Mouse (Mus musculus): ENCODE results near the gene Ptprq. TPM values are rescaled to one million over a fixed set of nuclear protein-coding genes. Genes with fewer than 3 reads are reported as not detected.

Gene Ptprq
- polyA plus RNA-seq, 1 experiment from 2014 or later = not detected

DNA sequence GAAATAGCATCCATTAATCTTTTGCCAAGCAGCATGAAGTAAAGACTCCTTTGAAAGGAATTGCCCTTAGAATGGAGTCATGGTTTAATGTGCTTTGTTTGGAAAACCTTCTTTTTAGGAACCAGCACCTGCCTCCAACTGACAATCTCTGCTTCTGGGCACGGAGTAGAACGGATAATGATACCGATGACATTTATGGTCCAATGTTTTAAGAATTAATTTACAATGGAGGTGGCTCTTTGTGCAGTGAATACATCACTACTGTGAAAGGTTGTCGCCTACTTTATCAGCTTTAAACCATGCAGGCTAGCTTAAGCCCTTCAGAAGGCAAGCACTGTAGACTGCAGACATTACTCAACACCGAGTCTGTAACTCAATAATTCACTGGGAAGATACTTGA, 248.1 kb downstream of the Ptprq start:
- Histone ChIP-seq H3K27ac (replicated peaks) (no peak overlapping the region), H3K9me3 (no peaks in the 10 kb centered on the region), H3K4me1 (0 out of 2 replicates have a peak, but pooled peaks cover 4% of the 10 kb centered on the region), H3K36me3 (replicated peaks) (no peaks in the 10 kb centered on the region), H3K27me3 (replicated peaks; ENCODE audit: low read depth, poor library complexity, severe bottlenecking) (no peaks in the 10 kb centered on the region), H3K4me3 (no peak overlapping the region)
- WGBS = 89% methylated on average over 5 of the region's 5 CpGs
- DNase-seq (ENCODE audit: low spot score) = no peak

DNA sequence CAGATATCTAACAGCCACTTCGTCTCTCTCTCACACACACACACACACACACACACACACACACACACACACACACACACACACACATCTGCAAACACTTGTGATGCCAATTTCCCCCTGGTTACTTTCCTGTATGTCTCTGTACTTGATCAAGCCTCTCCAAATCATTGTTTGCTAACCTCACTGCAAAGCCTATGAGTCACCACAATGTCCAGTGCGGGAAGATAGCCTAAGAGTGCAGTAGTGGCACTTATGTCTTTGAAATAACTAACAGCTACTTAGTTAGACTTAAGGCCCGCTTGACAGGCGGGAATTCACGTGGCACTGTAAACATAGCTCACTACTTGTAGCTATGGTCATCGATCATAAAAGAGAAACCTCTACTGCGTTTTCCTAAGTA, 252.0 kb downstream of the Ptprq start:
- DNase-seq (ENCODE audit: low spot score) = no peak
- WGBS = 92% methylated on average over 7 of the region's 7 CpGs
- H3K4me1 ChIP-seq = 0 out of 2 replicates have a peak, but pooled peaks cover 4% of the 10 kb centered on the region
- H3K27me3 ChIP-seq (replicated peaks; ENCODE audit: low read depth, poor library complexity, severe bottlenecking) = no peaks in the 10 kb centered on the region
- no peaks in the 10 kb centered on the region for H3K36me3 ChIP-seq (replicated peaks)
- H3K9me3 ChIP-seq = no peaks in the 10 kb centered on the region
- no peak overlapping the region for H3K4me3 ChIP-seq
- H3K27ac ChIP-seq (replicated peaks) = no peak overlapping the region

Small RNAs within 50 kb of the gene (microRNA-seq; reads per million reads assigned to microRNA genes)
- not detected for gene Gm44403

Other genes starting within 250 kb of the Ptprq start
- gene Myf5, start 233.9 kb downstream of the Ptprq start, polyA plus RNA-seq (2016; fragmentation: Nextera tagmentation; extraction: Ambion mirVana) = 4.2 and 4.8 TPM in 2 replicates
- gene Myf6, start 225.3 kb downstream of the Ptprq start, polyA plus RNA-seq (2016; fragmentation: Nextera tagmentation; extraction: Ambion mirVana) = 0.24 and 0.27 TPM in 2 replicates
- 0.09 and 0.10 TPM in 2 replicates for gene Otogl, start 192.1 kb upstream of the Ptprq start, polyA plus RNA-seq (2016; fragmentation: Nextera tagmentation; extraction: Ambion mirVana)